Mouse (Mus musculus) v-Abl transformed pro-B cells (cell line): ENCODE results near the gene Defa20.
"Not testable (repeated sequence)": the region's sequence is repeated elsewhere in the genome, so short reads cannot be mapped to it uniquely, and the experiment has no call there.

Experiments used
- in situ Hi-C, 2 experiments: fragments of 400-800 bp; cut with MboI; formaldehyde crosslinking; loops; one replicate each; pipeline ENCODE4 v1.15.1; 2025; ENCODE audit not compliant: unreplicated experiment in 2 of 2

Defa20 gene

DNA sequence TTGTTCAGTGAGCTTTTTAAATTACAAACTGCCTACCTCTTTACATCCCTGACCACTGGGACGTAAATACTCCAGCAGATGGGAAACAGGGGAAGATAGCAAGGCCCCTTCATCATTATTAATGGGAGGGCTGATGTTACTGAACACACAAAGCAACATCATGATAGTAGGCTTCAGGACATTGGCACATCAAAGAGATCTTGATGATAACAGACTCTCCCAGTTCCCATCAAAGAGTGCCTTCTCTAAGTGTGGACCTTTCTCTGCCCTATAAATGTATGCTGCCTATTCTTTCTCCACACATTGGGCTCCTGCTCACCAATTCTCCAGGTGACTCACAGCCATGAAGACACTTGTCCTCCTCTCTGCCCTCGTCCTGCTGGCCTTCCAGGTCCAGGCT lies at the start of gene Defa20:
Gene Defa20, plus strand, starts transcription at position 301 of the 400 bp plus-strand sequence.
- in situ Hi-C loops = not testable (repeated sequence)

DNA sequence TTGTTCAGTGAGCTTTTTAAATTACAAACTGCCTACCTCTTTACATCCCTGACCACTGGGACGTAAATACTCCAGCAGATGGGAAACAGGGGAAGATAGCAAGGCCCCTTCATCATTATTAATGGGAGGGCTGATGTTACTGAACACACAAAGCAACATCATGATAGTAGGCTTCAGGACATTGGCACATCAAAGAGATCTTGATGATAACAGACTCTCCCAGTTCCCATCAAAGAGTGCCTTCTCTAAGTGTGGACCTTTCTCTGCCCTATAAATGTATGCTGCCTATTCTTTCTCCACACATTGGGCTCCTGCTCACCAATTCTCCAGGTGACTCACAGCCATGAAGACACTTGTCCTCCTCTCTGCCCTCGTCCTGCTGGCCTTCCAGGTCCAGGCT lies 19.7 kb downstream of the Defa20 start, which contains the start of gene Defa32:
Gene Defa32, plus strand, starts transcription at position 301 of the 400 bp plus-strand sequence.
- in situ Hi-C loops = not testable (repeated sequence)
